Mouse (Mus musculus): ENCODE data around the gene Cbfa2t3.

Gene Cbfa2t3

DNA sequence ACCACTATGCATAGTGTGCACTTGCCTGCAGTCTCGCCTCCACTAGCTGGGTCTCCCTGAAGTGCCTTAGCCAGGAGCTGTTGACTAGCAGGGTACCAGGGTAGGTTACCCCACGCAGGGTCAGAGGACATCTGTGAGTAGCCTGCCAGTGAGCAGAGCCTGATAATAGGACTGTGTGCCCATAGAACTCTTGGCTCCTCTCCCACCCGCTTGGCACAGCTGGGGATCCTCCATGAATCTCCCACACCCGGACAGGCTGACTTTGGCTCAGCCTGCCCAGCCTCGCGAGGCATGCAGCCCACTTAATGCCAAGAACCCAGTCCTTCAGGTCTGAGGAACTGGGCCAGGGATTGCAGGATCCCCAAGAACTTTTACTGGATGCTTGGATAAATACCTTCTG, 7.9 kb downstream of the Cbfa2t3 start:
- DNase-seq (ENCODE audit: low spot score in 2 of 2): no peak

DNA sequence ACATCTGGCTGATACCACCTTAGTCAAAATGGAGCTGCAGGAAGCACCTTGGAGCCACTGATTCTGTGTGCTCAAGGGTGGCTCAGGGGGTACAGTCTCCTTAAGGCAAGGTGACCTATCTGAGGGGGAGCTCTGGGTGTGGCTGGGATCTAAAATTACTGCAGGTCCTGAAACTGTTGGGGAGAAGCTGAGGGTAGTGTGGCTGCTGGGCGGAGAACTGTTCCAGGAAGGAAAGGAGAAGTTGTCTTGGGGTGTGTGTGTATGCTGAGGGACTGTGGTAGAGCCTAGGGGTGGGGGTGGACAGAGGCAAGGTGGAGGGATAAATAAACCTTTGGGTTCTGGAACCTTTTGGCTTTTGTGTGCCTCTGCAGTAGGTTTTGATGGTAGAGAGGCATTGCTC, 9.6 kb downstream of the Cbfa2t3 start:
- no peak for DNase-seq (ENCODE audit: low spot score in 2 of 2)

DNA sequence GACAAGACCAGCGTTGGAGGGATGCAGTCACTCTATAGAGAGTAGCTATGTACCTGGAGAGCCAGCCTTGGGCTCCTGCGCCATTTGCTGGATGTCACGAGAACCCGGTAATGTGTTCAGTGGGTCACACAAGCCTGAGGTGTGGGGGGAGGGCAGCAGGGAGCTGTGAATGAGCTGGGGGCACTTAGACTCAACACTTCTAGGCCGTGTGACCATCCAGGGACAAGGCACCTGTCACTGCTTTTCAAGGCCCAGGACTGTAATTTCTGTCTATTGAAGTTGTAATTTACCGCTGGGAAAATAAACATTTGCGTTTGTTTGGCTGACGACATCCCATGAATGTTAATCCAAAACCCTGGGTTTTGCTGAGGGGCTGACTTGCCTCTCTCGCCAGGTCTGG, 12.0 kb downstream of the Cbfa2t3 start:
- DNase-seq (ENCODE audit: low spot score in 2 of 2): no peak

DNA sequence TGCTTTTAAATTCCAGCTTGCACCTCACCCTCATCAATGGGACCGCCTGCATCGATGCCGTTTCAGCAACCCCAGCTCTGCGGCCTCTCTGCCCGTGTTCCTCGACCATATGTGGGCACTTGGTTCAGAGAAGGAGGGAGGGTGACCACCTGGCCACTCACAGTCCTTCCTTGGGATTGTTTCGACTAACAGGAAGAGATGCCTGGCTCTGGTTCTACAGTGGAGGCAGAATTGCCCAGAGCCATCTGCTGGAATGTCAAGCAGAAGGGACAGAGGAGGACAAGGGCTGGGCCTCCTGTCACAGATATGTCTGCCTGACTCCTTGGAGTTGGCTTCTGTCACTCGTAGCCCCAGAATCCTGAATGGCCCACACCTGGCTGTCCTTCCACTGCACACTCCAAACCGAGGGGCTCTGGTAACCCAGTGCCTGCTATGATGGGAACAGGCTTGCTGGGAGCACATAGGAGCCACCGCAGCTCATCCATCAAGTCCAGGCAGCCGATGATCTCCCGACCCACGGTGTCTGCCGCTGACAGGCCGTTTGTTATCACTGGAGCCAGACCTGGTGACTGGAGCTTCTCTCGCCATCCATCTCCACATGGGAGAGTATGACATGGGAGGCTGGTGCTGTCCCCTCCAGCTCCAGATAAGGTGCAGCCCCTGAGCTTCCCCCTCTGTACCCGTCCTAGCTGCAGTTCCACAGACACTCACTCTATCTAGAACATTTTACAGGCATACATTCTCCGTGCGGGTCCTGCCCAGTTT, 13.6 kb downstream of the Cbfa2t3 start:
- DNase-seq (ENCODE audit: low spot score in 2 of 2): peak; percentile 74 to 81

DNA sequence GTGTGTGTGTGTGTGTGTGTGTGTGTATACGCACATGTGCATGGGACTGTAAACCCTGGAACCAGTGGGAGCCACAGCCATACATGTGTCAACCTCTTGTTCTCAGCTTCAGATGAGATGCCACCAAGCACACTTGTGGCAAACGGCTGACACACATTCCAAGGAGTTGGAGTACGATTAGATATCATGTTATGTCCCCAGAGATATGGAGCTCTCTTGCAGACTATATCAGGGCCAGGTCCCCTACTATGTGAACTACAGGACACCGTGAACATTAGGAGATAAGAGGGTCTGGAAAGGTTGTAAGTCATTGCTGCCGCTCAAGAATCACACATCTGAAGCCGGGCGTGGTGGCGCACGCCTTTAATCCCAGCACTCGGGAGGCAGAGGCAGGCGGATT, 16.1 kb downstream of the Cbfa2t3 start:
- no peak for DNase-seq (ENCODE audit: low spot score in 2 of 2)

DNA sequence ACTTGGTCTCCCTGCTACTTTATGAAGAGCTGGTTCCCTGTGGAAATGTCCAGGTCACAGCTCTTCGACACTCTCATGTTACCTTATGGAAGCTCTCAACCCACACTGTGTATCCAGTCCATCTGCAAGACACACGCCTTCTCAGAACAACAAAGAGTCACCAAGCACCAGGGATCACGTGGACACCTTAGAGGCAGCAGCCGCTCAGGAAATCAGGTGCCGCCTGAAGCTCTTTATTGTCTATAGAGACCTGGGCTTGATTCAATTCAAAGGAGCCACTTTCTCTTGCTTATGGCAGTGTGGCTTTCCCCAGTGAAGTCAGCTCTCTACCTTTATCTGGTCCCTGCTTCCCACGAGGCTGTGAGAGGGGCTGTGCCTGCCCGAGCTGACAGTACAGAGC, 18.7 kb downstream of the Cbfa2t3 start:
- no peak for DNase-seq (ENCODE audit: low spot score in 2 of 2)

DNA sequence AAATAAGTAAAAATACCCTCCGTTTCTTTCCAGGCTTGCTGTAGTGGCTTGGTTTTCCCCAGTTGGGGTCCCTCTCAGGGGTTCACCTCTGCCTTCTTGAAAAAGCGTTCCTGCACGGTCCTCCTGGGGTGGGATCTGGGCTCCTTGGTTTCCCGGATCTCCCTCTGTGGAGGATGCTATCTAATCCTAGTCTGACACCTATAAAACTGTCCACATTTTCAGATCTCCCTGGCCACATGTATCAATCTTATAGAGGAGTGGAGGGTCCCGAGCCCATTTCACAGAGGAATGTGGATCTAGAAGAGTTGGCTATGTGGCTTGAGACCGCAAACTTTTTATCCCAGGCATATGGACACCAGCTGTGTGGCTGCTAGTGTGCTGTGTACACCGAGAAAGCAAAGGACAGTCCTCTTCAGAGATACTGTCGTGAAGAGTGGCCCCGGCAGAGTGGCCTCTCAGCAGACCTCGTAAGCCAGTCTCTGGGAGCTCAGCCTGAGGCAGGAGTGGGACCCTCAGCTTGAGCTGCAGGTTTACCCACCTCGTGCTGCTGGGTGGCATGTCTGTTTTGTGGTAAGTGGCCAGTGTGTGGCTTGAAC, 19.5 kb downstream of the Cbfa2t3 start:
- no peak for DNase-seq (ENCODE audit: low spot score in 2 of 2)

DNA sequence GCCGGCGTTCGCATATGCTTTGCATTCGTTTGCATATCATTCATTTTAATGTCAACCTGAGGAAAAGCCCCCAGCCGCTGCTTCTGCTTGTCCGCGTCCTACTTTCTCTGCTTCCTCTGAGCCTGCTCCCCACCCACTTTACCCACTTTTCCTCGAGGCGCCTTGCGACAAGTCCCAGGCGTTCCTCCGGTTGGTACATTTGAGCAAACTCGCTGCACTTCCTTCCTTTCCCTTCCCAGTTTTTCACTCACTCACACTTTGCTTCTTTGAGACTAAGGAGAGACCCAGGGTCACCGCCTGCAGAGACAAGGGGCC, 20.1 kb downstream of the Cbfa2t3 start:
- no peak for DNase-seq (ENCODE audit: low spot score in 2 of 2)

DNA sequence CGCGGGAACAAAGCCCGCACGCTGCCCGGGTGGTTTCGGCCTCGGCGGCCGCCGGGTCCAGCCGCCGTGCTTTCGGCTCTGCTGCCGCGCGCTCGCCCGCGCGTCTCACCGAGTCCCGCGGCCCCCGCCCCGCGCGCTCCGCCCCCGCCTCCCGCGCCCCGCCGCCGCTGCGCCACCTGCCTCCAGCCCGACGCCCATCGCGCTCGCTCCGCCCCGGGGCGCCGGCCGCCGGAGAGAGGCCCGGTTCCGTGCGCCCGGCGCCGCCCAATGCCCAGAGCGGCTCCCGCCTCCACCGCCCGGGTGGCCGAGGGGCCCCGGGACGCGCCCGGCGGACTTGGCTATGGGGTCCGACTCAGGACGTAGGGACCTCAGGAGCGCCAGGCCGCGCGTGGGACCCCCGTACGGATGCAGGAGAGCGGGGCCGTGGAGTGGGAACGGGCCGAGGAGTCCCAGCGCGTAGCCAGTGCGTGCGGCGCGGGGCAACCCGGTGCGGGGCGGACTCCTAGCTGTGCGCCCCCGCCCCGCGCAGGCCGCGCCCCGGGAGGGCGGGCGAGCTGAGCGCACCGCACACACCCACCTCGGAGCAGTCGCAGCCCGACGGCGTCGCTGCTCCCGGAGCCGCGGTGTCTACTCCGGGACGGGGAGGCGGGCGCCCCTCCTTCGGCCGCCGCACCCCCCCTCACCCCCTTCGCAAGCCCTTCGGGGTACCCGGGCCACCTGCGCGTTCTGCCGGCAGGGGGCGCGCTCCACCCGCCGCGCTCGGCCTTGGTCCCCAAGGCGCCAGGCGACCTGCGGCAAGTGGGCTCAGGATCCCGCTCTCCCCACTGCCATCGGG, 20.6 kb downstream of the Cbfa2t3 start:
- peak; percentile 83 to 96 for DNase-seq (ENCODE audit: low spot score in 2 of 2)

DNA sequence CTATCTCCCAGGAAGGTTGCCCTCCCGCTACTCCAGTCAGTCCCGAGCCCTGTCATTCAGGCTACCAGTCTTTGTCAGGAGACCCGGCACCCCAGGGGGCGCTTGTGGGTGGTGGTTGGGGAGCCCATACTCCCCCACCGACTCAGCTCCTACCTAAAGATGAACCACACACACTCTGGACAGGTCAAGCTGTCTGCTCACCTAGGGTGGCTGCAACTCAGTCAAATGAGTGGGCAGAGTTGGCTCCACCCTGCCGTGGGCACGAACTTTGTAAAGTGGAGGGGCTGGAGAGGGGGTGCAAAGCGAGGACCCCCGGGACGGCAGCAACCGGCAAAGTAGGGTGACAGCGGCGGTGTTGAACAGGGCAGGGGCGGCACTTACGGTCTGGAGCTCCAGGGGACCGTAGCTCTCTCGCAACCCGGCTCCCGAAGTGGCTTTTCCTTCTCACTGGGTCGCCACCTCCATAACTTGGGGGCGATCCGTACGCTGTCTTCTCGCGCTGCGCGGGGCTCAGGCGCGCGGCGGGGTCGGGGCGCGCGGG, 21.4 kb downstream of the Cbfa2t3 start:
- DNase-seq (ENCODE audit: low spot score in 2 of 2): no peak

DNA sequence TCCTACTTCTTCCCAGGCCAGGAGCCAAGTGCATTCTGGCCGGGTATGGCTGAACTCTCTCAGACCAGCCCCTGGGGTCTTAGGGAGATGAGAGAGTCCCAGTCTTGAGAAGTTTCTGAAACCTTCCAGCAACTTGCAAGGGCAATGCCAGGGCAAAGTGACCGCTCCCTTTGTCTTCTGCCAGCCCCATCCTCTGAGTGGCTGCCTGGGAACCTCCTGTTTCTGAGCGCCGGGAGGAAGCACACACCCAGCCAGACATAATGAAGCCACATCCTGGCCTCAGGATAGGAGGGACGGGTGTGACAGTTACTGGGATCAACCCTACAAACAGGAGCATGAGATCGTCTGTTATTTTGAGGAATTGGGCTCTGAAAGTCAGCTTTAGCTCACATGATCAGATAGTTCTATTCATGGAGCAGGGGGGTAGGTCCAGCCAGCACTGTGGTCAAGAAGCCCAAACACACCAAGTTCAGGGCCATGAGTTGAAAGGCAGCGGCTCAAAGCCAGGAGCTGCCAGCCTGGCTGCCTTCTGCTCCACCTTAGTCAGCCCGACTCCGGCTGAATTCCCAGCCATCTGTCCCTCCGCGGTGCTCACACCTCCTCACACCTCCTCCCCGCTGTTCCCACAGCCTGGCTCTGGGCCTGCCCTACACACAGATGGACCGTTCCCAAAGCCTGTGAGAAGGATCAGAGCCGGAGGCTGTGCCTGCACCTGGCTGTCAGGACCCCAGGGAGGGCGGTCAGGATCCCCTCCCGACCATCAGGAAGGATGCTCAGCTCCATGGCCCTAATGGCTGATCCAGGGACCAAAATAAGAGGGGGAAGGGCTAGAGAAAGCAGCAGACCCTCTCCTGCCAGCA, 22.1 kb downstream of the Cbfa2t3 start:
- DNase-seq (ENCODE audit: low spot score in 2 of 2): no peak

DNA sequence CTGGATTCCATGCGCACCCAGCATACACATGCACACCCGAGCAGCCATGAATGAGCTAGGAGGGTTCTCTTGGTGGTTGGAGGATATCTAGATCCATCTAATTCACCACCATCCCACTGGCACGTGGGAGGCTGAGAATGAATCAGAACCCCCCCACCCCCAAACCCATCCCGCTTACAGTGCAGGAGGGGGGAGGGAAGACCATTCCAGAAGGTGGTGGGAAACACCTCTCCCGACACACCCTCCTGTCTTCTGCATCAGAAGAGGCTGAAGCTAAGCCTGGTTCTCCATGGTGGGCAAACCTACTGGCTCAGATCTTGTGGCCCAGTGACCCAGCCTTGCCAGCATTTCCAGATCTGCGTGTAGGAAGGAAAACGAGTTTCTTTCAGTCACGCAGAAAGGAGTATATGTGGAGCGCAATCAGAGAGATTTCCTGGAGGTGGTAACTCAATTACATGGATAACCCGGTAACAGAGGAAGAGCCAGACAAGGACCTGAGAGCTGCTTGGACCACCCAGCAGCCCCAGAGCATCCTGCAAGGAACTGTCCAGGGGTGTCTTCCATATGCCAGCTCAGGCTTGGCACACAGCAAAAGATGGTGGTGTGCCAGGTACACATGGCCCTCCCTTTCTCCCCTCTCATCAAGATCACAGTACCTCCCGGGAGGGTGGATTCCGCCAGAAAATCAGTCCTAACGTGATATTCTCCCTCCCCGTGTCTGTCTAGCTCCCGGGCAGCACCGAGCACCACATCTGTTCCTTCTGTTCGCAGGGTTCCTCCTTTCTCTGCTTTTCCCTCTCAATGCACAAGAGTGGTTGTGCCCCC, 23.1 kb downstream of the Cbfa2t3 start:
- no peak for DNase-seq (ENCODE audit: low spot score in 2 of 2)

DNA sequence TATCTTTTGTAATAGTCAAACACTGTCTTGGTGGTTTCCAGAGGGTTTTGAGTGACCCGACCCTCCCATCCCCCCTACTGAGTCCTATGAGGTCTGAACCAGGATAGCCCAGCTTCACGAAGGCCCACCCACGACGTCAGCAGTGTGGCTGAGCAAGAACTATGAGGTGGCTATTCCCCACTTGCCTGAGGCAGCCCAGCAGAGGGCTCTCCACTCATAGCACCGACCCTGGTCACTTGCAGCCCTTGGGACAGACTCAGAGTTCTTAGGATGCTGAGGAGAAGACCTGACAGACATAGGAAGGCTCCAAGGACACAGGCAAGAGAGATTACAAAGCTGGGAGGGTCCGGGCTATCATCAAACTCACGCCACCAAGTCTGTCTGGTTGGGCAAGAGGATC, 23.9 kb downstream of the Cbfa2t3 start:
- DNase-seq (ENCODE audit: low spot score in 2 of 2): no peak

DNA sequence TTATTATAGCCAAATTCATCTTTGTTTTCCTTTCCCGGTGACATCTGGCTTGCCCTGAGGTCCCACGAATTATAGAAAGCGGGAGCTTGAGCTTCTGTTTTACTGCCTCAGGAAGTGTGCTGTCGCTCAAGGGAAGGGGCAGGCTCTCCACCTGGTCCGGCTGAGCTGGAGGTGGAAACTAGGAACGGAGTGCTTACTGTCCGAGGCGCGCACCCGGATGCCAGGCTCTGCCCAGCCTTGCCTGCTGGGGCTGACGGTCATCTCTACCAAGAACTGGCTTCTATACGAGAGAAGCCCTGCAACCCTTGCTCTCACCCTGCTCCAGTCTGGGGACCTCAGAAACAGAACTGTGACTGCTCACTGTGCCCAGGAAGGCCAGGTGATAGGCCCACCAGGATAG, 24.9 kb downstream of the Cbfa2t3 start:
- no peak for DNase-seq (ENCODE audit: low spot score in 2 of 2)

DNA sequence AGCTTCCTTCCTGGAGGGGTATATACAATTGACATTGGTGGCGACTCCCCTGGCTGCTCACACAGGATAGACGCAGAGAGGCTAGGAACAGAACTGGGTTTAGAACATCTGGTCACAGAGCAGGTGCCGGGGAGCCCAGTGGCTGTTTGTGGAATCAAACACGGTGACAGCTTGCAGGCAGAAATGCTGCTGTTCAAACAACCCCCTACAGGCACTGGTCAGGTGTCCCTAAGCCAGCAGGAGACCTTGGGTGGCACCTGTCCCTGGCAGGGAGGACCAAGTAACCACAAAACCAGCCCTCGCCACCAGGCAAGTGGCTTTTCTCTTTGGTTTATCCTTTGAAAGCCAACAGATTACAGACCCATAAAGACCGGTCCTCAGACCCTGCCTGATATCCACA, 27.0 kb downstream of the Cbfa2t3 start:
- no peak for DNase-seq (ENCODE audit: low spot score in 2 of 2)

DNA sequence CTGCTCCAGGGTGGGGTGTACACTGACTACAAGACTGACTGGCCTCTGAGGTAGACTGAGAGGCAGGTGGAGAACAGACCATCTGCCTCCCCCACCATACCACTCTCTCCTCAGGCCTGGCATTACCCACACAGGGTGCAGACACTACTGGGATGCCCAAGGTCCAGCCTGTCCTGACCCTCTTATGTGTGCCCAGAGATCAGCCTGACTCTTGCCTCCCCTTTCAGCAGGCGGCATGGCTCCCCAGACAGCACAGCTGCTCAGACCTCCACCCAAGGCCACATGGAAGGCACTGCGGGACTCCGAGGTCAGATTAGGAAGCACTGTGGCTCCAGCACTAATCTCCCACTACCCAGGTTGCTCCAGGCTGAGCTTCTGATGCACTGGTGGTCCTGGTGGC, 28.2 kb downstream of the Cbfa2t3 start:
- DNase-seq (ENCODE audit: low spot score in 2 of 2): no peak

DNA sequence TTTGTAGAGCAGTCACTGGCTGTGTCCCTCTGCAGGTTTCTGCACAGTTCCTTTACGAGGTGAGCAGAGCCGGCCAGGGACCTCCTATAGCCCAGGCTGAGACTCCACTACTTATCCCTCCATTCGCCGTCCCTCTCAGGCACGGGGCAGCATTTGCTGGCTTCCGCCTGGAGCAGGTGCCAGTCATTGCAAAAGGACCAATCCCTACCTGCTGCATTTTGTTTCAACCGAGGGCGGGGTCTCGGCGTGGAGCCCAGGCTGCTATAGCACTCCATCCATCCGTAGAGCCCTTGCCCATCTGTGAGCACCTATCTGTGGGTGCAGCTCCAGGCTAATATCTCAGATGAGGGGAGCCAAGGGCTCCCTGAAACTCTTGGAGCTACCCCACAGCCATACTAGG, 28.9 kb downstream of the Cbfa2t3 start:
- DNase-seq (ENCODE audit: low spot score in 2 of 2): no peak

DNA sequence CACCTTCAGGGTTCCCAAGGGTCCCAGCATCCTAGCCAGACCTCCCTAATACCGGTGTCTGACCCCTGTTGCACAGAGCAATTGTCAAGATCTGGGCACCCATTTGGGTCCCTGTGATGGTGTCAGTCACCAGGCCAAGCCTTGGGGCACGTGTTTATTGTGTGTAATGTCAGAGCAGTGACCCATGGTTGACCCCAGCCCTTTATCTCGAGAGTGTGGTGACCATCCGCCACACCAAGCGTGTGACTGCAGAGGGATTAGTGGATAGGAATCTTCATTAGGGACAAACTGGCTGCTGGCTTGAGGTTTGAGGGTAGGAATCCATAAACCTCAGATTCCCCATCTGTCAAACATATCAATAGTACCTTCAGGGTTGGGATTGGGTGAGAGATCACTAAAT, 29.5 kb downstream of the Cbfa2t3 start:
- DNase-seq (ENCODE audit: low spot score in 2 of 2): no peak

DNA sequence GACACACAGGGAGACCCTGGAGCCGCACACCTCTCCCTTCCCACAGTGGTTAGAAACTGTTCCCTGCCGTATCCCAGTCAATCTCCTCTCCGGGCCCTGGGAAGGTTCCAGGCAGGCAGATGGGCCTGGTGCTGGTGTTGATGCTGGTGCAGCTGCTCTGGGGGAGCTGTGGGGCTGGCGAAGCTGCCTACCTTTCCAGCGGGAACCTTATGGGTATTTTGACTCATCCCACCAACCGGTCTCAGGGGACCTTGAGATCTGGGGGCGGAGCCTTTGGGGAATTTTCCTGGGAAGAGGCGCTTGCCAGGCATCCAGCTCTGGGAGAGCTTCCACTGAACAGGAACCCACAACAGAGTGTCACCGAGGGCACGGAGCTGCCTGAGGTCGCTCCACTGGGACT, 31.1 kb downstream of the Cbfa2t3 start:
- DNase-seq (ENCODE audit: low spot score in 2 of 2): no peak

DNA sequence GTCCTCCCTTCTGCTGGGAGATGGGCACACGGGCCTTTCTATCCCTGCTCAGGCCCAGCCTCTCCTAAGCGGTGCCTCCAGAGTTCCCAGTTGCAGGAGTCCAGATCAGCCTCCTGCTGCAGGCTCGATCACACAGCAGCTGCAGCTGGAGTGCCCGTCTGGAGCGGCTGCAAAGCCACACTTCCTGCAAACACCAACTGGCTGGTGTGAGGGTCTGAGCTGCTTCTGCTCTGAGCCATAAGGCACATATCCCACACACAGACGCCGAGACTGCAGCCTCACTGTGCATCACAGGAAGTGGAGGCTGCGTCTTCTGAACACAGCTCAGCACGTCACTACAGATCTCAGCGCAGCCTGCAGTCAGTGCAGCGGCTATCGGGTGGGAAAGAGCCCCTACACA, 32.1 kb downstream of the Cbfa2t3 start:
- no peak for DNase-seq (ENCODE audit: low spot score in 2 of 2)

DNA sequence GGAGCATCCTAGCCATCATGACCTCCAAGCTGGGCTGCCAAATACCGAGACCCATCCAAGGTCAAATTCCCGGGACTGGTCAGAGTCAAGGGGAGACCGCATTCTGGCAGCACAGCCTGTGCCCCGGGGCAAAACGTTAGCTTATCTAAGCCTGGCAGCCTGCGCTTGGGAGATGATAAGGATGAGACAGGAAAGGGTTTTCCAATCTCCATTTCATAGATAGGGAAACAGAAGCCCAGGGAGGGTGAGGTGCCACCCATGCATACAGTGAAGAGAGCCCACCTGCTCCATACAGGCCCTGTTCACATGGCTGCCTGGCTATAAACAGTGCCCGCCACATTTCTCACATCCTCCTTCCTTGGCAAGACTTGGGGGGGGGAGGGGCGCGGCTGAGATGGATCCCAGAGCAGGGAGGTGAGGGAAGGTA, 32.6 kb downstream of the Cbfa2t3 start:
- peak in 1 of 2 experiments; percentile 57 for DNase-seq (ENCODE audit: low spot score in 2 of 2)
